Mouse (Mus musculus) CH12.LX (cell line): ENCODE data around the gene Tvp23b. TPM values are rescaled to one million over a fixed set of nuclear protein-coding genes. Genes with fewer than 3 reads are reported as not detected.

Experiments used
- DNase-seq: peaks from one replicate; pipeline ENCODE4 v3.0.0-alpha.2; 2013; ENCODE audit errors: extremely low read depth
- H3K27ac ChIP-seq: 2 replicates; pipeline ENCODE4 v1.5.1; 2012; ENCODE audit warnings: low read depth, mild to moderate bottlenecking, control low read depth, moderate library complexity; ENCODE audit not compliant: insufficient read depth
- H3K27me3 ChIP-seq: replicated peaks from 2 replicates; pipeline ENCODE3; 2012; ENCODE audit warnings: inconsistent platforms
- H3K36me3 ChIP-seq, 2 experiments: replicated peaks in 1 of 2; 2 replicates each; pipeline versions ENCODE3 to v1.6.1; 2012; ENCODE audit warnings: inconsistent platforms in 1 of 2, low read length in 1 of 2, mild to moderate bottlenecking in 1 of 2, mixed read lengths in 1 of 2, moderate library complexity in 1 of 2; ENCODE audit not compliant: control insufficient read depth in 1 of 2, insufficient read depth in 1 of 2
- H3K4me1 ChIP-seq, 2 experiments: 2 replicates each; pipeline ENCODE4 v1.6.1; 2012; ENCODE audit warnings: inconsistent platforms in 1 of 2, moderate library complexity in 1 of 2; ENCODE audit not compliant: insufficient read depth in 2 of 2, control insufficient read depth in 1 of 2
- H3K4me2 ChIP-seq: 2 replicates; pipeline ENCODE4 v1.6.1; 2012; ENCODE audit warnings: low read depth, mild to moderate bottlenecking, control low read depth; ENCODE audit not compliant: poor library complexity, insufficient read depth, severe bottlenecking
- H3K4me3 ChIP-seq, 3 experiments: fragments of 150-350 bp in 1 of 3; sonication (generic) in 1 of 3; replicated peaks in 1 of 3; 2 replicates each; pipeline versions ENCODE3 to v1.5.1; 2011 to 2012; ENCODE audit warnings: low read depth in 2 of 3, low read length in 2 of 3, mild to moderate bottlenecking in 2 of 3, moderate library complexity in 2 of 3, control low read depth in 1 of 3, improper control_type of control experiment in 1 of 3, inconsistent platforms in 1 of 3, mixed read lengths in 1 of 3; ENCODE audit not compliant: poor library complexity in 1 of 3
- H3K79me2 ChIP-seq: replicated peaks from 2 replicates; pipeline ENCODE4 v1.6.1; 2012; ENCODE audit warnings: mild to moderate bottlenecking, moderate library complexity; ENCODE audit not compliant: control insufficient read depth, poor library complexity, insufficient read depth, severe bottlenecking; ENCODE audit errors: extremely low read depth
- H3K9ac ChIP-seq: 2 replicates; pipeline ENCODE4 v1.6.1; 2012; ENCODE audit warnings: low read depth, mild to moderate bottlenecking, control low read depth, moderate library complexity; ENCODE audit not compliant: insufficient read depth
- H3K9me3 ChIP-seq: replicated peaks from 2 replicates; pipeline ENCODE3; 2012; ENCODE audit warnings: low read length, inconsistent platforms, mixed read lengths
- BHLHE40 ChIP-seq: IDR thresholded peaks from 2 replicates; pipeline ENCODE4 v1.6.1; 2011; ENCODE audit warnings: mild to moderate bottlenecking, low read depth, low read length, improper control_type of control experiment
- CHD1 ChIP-seq: IDR thresholded peaks from 2 replicates; pipeline ENCODE4 v1.6.1; 2012; ENCODE audit warnings: low read depth, low read length, improper control_type of control experiment, inconsistent platforms
- CTCF ChIP-seq, 2 experiments: IDR thresholded peaks in 1 of 2; conservative IDR thresholded peaks in 1 of 2; 2 replicates each; pipeline ENCODE4 v1.5.1; 2011 to 2012; ENCODE audit warnings: low read depth in 2 of 2, low read length in 2 of 2, improper control_type of control experiment in 1 of 2, inconsistent platforms in 1 of 2, mild to moderate bottlenecking in 1 of 2, moderate library complexity in 1 of 2
- E2F4 ChIP-seq: IDR thresholded peaks from 2 replicates; pipeline ENCODE4 v1.6.1; 2011; ENCODE audit warnings: low read depth, low read length, improper control_type of control experiment; ENCODE audit not compliant: insufficient replicate concordance
- EP300 ChIP-seq: IDR thresholded peaks from 2 replicates; pipeline ENCODE4 v1.6.1; 2011; ENCODE audit warnings: low read length, improper control_type of control experiment
- GABPA ChIP-seq: IDR thresholded peaks from 2 replicates; pipeline ENCODE4 v1.6.1; 2012; ENCODE audit warnings: low read depth, low read length, improper control_type of control experiment, inconsistent platforms; ENCODE audit not compliant: insufficient replicate concordance
- HCFC1 ChIP-seq: IDR thresholded peaks from 2 replicates; pipeline ENCODE4 v1.6.1; 2012; ENCODE audit warnings: low read depth, mild to moderate bottlenecking, inconsistent platforms, low read length, improper control_type of control experiment
- JUND ChIP-seq: conservative IDR thresholded peaks from 2 replicates; pipeline ENCODE4 v1.6.1; 2011; ENCODE audit warnings: low read depth, low read length, improper control_type of control experiment
- KAT2A ChIP-seq: IDR thresholded peaks from 2 replicates; pipeline ENCODE4 v1.6.1; 2012; ENCODE audit warnings: low read length, improper control_type of control experiment, inconsistent platforms; ENCODE audit not compliant: insufficient replicate concordance
- MAFK ChIP-seq: IDR thresholded peaks from 2 replicates; pipeline ENCODE4 v1.6.1; 2011; ENCODE audit warnings: low read length, improper control_type of control experiment; ENCODE audit not compliant: insufficient replicate concordance
- MEF2A ChIP-seq: IDR thresholded peaks from 2 replicates; pipeline ENCODE4 v1.6.1; 2014; ENCODE audit warnings: low read depth, mild to moderate bottlenecking, inconsistent platforms, low read length, improper control_type of control experiment, borderline replicate concordance
- NELFE ChIP-seq: IDR thresholded peaks from 2 replicates; pipeline ENCODE4 v1.6.1; 2011; ENCODE audit warnings: low read depth, low read length, improper control_type of control experiment
- PAX5 ChIP-seq: IDR thresholded peaks from 2 replicates; pipeline ENCODE4 v1.6.1; 2012; ENCODE audit warnings: low read length, inconsistent platforms, mixed read lengths
- POLR2A ChIP-seq: IDR thresholded peaks from 2 replicates; pipeline ENCODE4 v1.6.1; 2011; ENCODE audit warnings: low read depth, mild to moderate bottlenecking, improper control_type of control experiment, low read length
- POLR2AphosphoS2 ChIP-seq: IDR thresholded peaks from 2 replicates; pipeline ENCODE4 v1.6.1; 2011; ENCODE audit warnings: low read depth, low read length, improper control_type of control experiment
- RAD21 ChIP-seq: IDR thresholded peaks from 2 replicates; pipeline ENCODE4 v1.6.1; 2011; ENCODE audit warnings: low read depth, mild to moderate bottlenecking, low read length, improper control_type of control experiment, moderate library complexity
- RCOR1 ChIP-seq: conservative IDR thresholded peaks from 2 replicates; pipeline ENCODE4 v1.6.1; 2012; ENCODE audit warnings: low read depth, mild to moderate bottlenecking, inconsistent platforms, low read length, improper control_type of control experiment
- SMC3 ChIP-seq: IDR thresholded peaks from 2 replicates; pipeline ENCODE4 v1.6.1; 2011; ENCODE audit warnings: low read depth, low read length, improper control_type of control experiment
- TBP ChIP-seq: conservative IDR thresholded peaks from 2 replicates; pipeline ENCODE4 v1.6.1; 2011; ENCODE audit warnings: low read depth, low read length, improper control_type of control experiment
- USF1 ChIP-seq: IDR thresholded peaks from 2 replicates; pipeline ENCODE4 v1.6.1; 2014; ENCODE audit warnings: low read depth, mild to moderate bottlenecking, inconsistent platforms, low read length, improper control_type of control experiment
- USF2 ChIP-seq: conservative IDR thresholded peaks from 2 replicates; pipeline ENCODE4 v1.6.1; 2011; ENCODE audit warnings: low read depth, low read length, improper control_type of control experiment
- ZC3H11A ChIP-seq: IDR thresholded peaks from 2 replicates; pipeline ENCODE4 v1.6.1; 2012; ENCODE audit warnings: low read depth, mild to moderate bottlenecking, inconsistent platforms, low read length, improper control_type of control experiment
- ZMIZ1 ChIP-seq: IDR thresholded peaks from 2 replicates; pipeline ENCODE4 v1.6.1; 2012; ENCODE audit warnings: low read depth, mild to moderate bottlenecking, inconsistent platforms, low read length, improper control_type of control experiment
- ZNF384 ChIP-seq: IDR thresholded peaks from 2 replicates; pipeline ENCODE4 v1.6.1; 2012; ENCODE audit warnings: low read depth, low read length, improper control_type of control experiment, inconsistent platforms
- dilution Hi-C: fragments of 300-500 bp; cut with MboI; formaldehyde crosslinking; loops from 2 replicates; pipeline ENCODE4 v1.14.3; 2020; ENCODE audit warnings: low sequenced_read_pairs; ENCODE audit not compliant: extremely low pct_unique_long_range_greater_than_20kb, extremely low pct_ligation_motif_present
- in situ Hi-C: fragments of 300-500 bp; cut with MboI; formaldehyde crosslinking; loops from 3 replicates; pipeline ENCODE4 v1.14.3; 2019; ENCODE audit warnings: low sequenced_read_pairs, low pct_ligation_motif_present, low pct_unique_long_range_greater_than_20kb, mixed read lengths
- polyA plus RNA-seq: library from polyadenylated mRNA; unstranded; fragments of >175 nt; gene quantifications from 2 replicates; pipeline ENCODE4 v1.2.1, GENCODE M21; 2012; ENCODE audit warnings: low read depth; ENCODE audit not compliant: insufficient read length
- total RNA-seq, 2 experiments: library from RNA; depleted of rRNA; stranded (reverse); fragments of 300-350 nt in 1 of 2; fragments of >200 nt in 1 of 2; gene quantifications; 2 replicates each; pipeline ENCODE4 v1.2.3; 2012 to 2014

Tvp23b gene
- total and polyA plus RNA-seq, 3 experiments, result 40.9 to 68.7 (median 62.2) TPM

DNA sequence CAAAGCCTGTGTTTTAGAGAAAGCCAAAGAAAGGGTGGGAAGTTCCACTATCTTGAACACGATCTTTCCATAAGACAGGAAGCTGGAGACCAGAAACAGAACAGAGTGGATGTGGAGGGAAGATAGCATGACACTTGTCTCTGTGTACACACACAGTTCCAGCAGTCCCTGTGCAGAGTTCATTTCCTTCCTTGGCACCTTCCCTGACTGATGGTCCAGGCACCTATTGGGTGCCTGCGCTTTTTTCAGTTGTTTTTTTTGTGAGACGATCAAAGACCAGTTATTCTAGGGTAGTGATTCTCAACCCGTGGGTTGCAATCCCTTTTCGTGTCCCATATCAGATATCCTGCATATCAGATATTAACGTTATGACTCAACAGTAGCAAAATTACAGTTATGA, 58.7 kb downstream of the Tvp23b start:
- dilution Hi-C loops, result no loop called here
- H3K36me3 ChIP-seq, result no peaks in the 10 kb centered on the region
- DNase-seq, result no peak
- no peaks in the 10 kb centered on the region for H3K9me3 ChIP-seq
- no peak overlapping the region for H3K9ac ChIP-seq
- in situ Hi-C loops, result loop anchor here (5.0 kb wide), 1 partner anchor 194 kb away; no protein-coding TSS in a partner anchor
- H3K79me2 ChIP-seq, result no peaks in the 10 kb centered on the region
- no peak overlapping the region for H3K27ac ChIP-seq
- no peak overlapping the region for H3K4me2 ChIP-seq
- no peaks in the 10 kb centered on the region for H3K27me3 ChIP-seq
- no peak overlapping the region for H3K4me3 ChIP-seq
- TF ChIP-seq MEF2A, result no peak
- TF ChIP-seq PAX5, result no peak
- TF ChIP-seq TBP, result no peak
- no peak for TF ChIP-seq EP300
- no peak for TF ChIP-seq BHLHE40
- no peak for TF ChIP-seq ZNF384
- TF ChIP-seq GABPA, result no peak
- no peak for TF ChIP-seq SMC3
- no peak for TF ChIP-seq JUND
- no peak for TF ChIP-seq E2F4
- no peak for TF ChIP-seq HCFC1
- TF ChIP-seq, all 38 proteins: peak for 0
- H3K4me1 ChIP-seq, result peaks cover 0 to 8% of the 10 kb centered on the region in 2 experiments; a peak in 2 of 4 replicates

DNA sequence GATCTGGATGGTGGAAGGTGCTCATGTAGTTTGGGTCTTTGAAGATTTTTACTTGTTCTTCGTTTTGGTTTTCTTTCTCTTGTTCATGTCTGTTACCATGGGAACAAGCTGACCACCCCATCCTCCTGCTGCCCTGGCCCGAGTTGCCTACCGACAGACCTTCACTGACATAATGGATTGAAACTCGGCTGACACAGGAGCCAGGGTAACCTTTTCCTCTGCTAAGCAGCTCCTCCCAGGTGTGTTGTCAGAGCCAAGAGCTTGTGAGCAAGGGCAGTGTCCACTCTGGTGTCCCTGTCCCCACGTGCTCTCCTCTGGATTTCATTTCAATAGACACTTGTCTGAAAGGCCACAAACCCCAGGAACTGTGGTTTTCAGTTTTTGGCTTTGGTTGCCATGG, 59.7 kb downstream of the Tvp23b start:
- Histone ChIP-seq H3K9ac (no peak overlapping the region), H3K4me1 (peaks cover 0 to 8% of the 10 kb centered on the region in 2 experiments; a peak in 2 of 4 replicates), H3K36me3 (no peaks in the 10 kb centered on the region), H3K4me3 (no peak overlapping the region), H3K27me3 (no peaks in the 10 kb centered on the region), H3K9me3 (no peaks in the 10 kb centered on the region), H3K79me2 (no peaks in the 10 kb centered on the region), H3K27ac (no peak overlapping the region), H3K4me2 (no peak overlapping the region)
- dilution Hi-C loops, result no loop called here
- DNase-seq, result no peak
- TF ChIP-seq CTCF (conservative IDR thresholded peaks at IDR 0.05 in 1 of 2, IDR thresholded peaks at IDR 0.05 in 1 of 2; ENCODE audit: low read depth in 2 of 2, low read length in 2 of 2) (no peak), RCOR1 (no peak), ZMIZ1 (no peak), POLR2A (no peak), TBP (no peak), CHD1 (no peak), ZC3H11A (no peak), GABPA (no peak), BHLHE40 (no peak), USF1 (no peak), MAFK (no peak), RAD21 (no peak), ZNF384 (no peak), EP300 (no peak), NELFE (no peak), E2F4 (no peak), POLR2AphosphoS2 (no peak), USF2 (no peak), SMC3 (no peak), KAT2A (no peak)
- in situ Hi-C loops, result loop anchor here (5.0 kb wide), 1 partner anchor 193 kb away; no protein-coding TSS in a partner anchor
